Mouse (Mus musculus): ENCODE measurements around the gene Ano5.

Gene Ano5

DNA sequence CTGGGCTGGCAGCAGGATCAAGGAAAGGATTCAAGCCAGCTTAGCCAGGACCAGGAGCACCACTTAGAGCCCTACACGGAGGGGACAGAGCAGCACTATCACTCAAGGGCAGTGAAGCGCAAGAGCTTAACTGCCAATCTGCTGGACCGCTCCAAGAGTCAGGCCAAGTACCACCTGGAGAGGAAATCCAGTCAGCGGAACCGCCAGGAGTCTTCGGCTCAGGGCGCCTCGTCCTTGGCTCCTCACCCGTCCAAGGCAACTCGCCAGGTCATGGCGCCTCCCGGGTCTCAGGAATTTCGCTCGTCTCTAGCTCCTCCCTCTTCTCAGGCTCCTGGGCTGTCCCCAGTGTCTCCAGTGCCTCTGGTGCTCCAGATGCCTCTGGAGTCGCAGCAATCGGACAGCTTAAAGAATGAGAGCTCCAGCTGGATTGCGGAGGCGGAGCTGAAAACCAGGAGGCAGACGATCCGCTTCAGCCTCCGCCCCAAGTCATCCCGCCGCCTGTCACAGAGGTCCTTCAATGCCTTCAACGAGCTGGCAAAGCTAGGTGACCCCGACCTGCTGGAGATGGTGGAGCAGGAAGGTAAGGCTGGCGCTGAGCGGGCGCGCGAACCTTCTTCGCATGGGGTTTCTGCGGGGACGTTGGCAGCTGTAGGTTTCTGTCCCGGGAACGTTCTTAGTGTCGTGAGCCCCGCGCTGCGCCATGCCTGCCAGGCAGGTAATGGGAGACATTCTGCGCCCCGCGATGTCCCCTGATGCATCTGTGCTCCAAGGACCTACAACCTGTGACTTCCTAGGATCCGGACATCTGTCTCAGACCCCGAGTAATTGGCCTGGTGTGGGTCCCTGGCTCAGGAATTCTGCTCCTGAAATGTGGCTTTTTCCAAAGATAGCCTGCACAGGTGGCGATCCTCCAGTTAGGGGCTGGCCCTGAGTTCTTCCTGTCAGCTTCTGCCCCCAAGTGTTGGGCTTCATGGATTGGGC, at the start of gene Ano5:
Ano5 (plus strand) TSS at position 359 of the 981 bp plus-strand sequence.
- in situ Hi-C loops (cut with MboI; ENCODE audit: low sequenced_read_pairs), result no loop called here

DNA sequence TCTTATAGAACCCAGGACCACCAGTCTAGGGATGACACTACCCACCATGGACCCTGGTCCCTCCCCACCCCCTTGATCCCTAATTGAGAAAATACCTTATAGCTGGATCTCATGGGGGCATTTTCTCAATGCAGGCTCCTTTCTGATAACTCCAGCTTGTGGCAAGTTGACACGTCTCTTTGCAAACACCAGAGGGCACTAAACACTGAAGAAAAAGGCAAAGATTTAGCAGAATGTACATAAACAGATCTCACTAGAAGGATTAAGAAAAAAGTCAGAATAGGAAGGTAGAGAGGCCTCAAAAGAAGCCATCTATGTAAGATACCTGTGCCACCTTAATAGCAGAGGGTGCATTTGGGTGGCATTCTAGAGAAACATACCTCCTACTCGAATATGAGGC, 11.4 kb upstream of the Ano5 start:
- in situ Hi-C loops (cut with MboI; ENCODE audit: low sequenced_read_pairs), result no loop called here

DNA sequence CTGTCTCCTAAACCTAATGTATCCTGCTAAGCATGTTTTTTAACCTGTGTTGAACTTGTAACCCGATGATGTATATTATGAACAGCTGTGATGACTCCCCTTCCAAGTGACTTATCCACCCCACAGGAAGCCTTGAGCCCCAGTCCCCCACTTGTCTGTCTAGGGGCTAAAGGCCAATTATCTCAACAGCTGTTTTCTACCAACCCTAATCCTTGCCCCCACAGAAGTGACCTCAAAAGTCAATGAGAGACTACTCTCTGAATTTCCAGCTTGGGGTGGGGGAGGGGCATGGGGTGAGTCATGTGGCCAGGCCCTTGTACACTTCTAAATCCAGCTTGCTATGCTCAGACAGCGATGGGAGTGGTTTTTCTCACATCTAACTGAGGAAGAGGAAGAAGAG, 6.9 kb upstream of the Ano5 start:
- in situ Hi-C loops (cut with MboI; ENCODE audit: low sequenced_read_pairs), result no loop called here

DNA sequence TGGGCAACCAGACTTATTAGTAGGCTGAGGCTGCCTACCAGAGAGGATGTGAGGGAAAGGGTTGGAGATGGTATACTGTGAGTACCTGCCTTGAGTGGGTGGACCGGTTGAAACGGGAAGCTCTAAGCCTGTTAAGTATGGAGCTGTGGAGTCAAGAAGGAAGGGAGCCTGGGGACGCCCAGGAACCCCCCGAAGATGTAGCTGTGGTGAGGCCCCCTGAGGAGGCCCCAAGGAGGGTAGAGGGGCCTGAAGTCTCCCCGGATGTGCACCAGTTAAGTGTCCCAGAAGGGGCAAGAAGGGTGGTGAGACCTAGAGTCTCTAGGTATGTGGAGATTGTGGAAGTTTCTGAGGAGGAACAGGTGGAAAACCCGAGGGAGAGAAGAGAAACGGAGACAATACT, 682 bp upstream of the Ano5 start:
- in situ Hi-C loops (cut with MboI; ENCODE audit: low sequenced_read_pairs), result no loop called here

DNA sequence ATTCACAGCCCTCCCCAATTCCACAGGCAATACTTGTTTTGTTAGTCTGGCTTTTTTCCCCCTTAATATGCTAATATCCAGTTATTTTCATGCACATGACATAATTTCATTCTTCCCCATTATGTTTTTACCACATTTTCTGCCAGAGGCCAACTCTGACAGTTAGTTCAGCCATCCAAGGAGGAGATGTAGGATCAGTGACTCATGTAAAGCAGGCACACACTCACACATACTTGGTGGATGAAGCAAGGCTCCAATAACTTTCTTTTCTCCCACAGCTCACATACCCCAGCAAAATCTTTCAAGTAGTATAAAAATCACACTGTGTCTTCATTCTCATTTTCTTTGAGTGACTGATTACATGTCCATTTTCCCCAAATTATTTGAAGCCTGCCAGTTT, 28.5 kb downstream of the Ano5 start:
- in situ Hi-C loops (cut with MboI; ENCODE audit: low sequenced_read_pairs), result no loop called here

DNA sequence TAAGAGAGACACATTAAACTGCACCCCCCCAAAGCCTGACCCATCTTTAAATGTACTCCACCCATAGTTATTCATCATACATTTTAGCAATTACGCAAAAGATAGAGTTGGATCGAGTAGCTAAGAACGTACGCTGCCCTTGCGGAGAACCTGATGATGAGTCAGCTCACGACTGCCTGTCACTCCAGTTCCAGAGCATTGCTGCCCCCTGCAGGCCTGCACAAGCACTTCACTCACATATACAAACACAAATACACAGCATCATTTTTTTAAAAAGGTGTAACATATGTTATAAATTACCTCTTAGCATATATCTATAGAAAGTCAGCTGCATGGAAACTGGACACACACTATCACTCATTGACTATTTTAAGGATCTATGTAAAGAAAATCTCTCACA, 29.9 kb downstream of the Ano5 start:
- in situ Hi-C loops (cut with MboI; ENCODE audit: low sequenced_read_pairs), result no loop called here

DNA sequence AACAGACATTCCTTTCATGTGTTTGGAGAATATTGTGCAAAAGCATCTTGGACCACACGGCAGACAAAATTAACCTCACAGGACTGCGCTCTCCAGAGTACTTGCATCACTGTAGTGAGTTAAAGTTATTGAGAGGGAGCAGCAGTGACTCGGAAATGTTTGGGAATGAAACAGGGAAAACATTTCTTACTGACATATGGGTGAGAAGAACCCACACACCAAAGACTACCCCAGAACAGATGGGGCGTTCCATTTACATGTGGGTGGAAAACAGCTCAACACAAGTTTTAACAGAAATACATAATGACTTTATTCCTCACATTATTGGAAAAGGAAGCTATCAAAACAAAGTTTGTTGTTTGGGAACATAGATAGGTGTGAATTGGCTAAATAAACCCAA, 89.2 kb downstream of the Ano5 start:
- in situ Hi-C loops (cut with MboI; ENCODE audit: low sequenced_read_pairs), result no loop called here

DNA sequence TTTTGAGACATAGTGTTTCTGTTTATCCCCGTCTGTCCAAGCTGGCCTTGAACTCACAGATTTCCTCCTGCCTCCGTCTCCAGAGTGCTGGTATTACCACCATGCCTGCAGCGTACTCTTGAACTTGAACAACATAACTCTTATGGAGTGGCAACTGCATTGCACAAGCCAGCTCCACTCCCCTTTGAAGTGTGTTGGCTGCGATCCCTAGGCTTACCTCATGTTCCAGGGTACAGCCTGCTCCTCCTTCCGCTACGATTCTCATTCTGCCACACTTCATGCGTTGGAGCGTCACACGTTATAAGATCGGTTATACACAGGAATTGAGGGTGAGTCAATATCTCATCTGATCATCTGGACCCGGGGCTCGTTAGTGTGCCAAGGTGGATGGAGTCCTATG, 92.9 kb downstream of the Ano5 start:
- in situ Hi-C loops (cut with MboI; ENCODE audit: low sequenced_read_pairs), result no loop called here

DNA sequence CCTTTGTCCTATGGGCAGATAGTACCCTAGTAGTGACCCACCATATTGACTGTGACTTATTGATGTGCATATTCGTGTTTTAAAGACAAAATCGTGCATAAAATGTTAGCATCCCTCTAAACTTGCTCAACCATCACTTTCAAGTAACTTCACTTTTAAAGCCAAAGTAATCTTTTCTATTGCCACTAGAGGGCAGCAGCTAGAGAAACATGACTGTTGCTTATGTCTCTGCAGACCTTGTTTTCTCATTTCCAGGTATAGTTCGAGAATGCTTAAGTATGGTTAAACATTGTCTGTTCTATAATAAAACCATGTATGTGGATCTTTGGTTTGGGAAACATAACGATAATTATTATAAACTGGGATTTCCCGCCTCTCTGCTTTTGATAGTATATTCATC, 103.6 kb downstream of the Ano5 start:
- in situ Hi-C loops (cut with MboI; ENCODE audit: low sequenced_read_pairs), result no loop called here

DNA sequence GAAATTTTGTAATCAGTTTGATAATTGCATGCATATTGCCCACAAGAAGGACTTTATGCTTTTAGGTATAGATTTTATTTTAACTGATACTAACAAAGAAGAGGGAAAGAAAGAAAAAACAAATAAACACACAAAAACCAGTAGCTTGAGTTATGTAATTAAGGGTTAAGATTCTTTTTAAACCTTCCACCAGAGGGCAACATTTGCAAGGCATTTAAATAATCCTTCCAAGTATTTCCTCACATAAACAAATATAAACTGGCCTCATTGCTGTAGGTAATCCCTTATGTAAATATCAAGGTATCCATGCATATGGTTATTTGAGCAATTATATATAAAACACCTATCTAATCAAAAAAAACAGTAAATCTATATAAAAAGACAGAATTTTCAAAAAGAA, 107.1 kb downstream of the Ano5 start:
- in situ Hi-C loops (cut with MboI; ENCODE audit: low sequenced_read_pairs), result no loop called here

DNA sequence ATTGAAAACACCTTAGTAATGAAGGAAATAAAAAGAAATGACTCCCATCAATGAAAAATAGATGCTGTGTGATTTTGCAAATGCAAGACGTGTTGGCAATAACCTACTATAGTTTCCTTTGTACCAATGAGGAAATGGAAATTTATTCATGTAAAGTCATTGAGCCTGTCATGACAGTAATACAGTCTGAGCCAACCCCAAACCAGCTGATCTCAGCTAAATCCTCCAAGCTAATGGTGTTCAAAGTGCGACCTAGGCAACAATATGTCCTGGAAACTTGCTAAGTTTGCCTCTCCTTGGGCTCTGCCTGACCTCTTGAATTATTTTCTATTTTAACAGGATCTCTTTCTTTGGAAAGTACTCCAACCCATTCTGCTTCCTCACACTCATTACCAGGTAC, 107.6 kb downstream of the Ano5 start:
- in situ Hi-C loops (cut with MboI; ENCODE audit: low sequenced_read_pairs), result no loop called here

DNA sequence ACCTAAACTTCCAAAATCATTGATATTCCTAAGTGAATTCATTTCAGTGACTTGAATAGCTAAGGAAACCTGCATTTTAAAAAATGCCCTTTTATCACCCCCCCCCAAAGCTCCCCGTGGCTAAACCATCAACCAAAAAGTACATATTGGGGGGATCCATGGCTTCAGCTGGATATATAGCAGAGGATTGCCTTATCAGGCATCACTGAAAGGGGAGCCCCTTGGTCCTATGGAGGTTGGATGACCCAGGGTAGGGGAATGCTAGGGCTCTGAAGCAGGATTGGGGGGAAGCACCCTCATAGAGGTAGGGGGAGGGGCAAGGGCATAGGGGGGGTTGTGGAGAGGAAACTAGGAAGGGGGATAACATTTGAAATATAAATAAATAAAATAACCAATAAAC, 109.1 kb downstream of the Ano5 start:
- in situ Hi-C loops (cut with MboI; ENCODE audit: low sequenced_read_pairs), result no loop called here

DNA sequence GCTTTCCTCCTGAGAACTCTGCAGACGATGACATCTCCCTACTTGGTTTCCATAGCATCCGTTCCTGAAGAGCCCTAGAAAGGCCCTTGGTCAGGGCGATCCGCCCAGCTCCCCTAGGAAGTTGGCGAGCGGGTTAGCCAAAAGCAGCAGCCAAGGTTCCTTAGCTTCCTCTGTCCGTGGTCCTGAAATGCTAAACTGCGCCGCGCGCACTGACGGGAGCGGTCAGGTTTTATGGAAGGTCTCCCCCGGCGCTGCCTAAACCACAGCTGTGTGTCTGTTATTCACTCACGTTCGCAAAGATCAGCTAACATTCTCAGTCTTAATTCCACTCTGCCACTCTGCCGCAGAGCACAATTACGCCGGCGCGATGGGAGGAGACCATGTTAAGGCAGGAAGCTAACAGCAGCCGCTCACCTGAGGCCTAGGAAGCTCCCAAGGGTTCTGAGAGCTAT, 110.9 kb downstream of the Ano5 start, which contains the start of gene Slc17a6:
Slc17a6 (plus strand) TSS at position 313 of the 452 bp plus-strand sequence.
- in situ Hi-C loops (cut with MboI; ENCODE audit: low sequenced_read_pairs), result no loop called here

DNA sequence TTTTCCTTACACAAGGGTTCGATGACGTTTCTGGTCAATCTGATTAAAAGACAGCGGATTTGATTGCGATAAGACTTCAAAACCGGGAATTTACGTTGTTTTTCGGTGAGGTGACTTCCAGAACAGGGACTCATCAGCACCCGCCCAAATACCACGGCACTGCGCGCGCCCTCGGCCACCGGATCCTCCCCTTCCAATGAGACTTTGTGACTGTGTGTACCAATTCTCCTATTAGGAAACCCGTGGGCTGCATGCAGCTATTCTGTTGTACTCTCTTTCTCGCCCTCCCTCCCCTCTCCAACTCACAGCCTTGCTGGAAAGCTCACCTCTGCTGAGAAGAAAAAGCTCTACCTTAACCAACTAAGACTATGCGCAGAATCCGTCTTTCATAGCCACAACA, 111.4 kb downstream of the Ano5 start:
- in situ Hi-C loops (cut with MboI; ENCODE audit: low sequenced_read_pairs), result no loop called here

DNA sequence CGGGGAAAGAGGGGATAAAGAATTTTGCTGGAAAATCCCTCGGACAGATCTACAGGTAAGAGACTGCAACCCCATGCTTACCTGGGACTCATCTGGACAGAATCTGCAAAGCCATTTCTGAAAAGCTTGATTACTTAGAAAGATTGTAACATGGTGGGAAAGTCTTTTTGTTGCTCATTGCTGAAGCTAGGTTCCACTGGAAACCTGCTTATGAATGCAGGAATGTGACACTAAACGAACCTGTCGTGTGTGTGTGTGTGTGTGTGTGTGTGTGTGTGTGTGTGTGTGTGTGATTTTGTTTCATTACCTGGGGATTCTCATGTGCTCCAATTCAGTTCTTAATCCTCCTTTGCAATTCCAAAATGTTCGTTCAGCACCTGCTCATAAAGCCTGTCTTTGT, 111.8 kb downstream of the Ano5 start:
- in situ Hi-C loops (cut with MboI; ENCODE audit: low sequenced_read_pairs), result no loop called here

DNA sequence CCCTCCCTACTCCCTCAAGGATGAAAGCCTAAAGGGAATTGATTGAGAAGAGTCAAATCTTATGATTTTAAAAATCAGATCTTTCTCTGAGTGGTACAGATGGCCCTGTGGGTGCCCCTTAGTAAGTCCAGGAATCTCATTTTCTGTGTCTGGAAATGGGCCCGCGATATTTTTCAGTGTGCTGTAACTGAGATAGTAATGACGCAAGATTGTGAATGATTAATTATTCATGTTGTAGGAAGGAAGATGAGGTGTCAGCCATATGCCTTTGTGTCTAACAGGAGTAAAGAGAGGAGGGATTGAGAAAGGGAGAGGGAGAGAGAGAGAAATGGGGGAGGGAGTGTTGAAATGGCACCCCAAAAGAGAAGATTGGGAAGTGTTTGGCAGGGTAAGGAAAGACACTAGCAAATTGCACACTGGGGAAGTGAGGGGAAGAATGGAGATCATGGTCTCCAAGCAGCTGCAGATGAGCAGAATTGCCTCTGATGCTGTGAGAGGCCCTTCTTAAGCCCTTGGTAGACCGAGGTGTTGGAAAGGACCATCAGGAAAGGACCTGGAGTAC, 113.6 kb downstream of the Ano5 start:
- in situ Hi-C loops (cut with MboI; ENCODE audit: low sequenced_read_pairs), result no loop called here

DNA sequence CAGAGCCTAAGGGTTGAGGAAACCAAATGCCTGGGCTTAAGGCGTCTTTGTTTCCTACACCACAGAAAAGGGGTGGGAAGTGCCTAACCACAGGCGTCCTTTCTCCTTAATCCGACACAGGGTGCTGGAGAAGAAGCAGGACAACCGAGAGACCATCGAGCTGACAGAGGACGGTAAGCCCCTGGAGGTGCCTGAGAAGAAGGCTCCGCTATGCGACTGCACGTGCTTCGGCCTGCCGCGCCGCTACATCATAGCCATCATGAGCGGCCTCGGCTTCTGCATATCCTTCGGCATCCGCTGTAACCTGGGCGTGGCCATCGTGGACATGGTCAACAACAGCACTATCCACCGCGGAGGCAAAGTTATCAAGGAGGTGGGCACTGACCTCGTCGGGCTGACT, 114.3 kb downstream of the Ano5 start:
- in situ Hi-C loops (cut with MboI; ENCODE audit: low sequenced_read_pairs), result no loop called here

DNA sequence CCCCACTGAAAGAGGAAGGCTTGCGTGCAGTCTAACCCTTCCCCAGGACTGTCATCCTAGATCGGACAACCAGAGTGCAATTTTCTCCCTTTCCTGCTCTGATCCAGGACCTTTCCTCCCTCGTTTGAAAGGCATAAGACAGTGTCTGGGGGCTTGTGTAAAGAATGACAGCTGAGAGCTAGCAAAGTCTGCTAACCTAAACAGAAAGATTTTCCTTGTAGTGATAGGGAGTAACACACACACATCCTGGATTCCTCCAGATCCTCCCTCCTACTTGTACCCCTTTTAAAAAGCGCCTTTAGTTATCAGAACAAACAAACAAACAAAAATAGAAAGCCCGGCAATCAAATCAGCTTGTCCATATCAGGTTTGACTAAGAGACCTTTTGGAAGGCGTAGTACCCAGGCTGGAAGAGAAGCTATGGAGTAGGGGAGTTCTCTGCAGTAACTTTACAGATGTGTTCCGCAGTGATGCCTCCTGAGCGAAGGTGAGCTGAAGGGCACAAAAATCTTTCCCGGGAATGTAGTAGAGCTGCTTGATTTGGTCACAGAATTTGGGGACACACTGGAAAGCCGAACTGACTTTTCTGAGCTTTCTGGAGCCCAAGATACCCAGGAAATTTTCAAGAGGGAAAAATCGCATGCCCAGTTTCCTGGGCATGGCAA, 114.9 kb downstream of the Ano5 start:
- in situ Hi-C loops (cut with MboI; ENCODE audit: low sequenced_read_pairs), result no loop called here

DNA sequence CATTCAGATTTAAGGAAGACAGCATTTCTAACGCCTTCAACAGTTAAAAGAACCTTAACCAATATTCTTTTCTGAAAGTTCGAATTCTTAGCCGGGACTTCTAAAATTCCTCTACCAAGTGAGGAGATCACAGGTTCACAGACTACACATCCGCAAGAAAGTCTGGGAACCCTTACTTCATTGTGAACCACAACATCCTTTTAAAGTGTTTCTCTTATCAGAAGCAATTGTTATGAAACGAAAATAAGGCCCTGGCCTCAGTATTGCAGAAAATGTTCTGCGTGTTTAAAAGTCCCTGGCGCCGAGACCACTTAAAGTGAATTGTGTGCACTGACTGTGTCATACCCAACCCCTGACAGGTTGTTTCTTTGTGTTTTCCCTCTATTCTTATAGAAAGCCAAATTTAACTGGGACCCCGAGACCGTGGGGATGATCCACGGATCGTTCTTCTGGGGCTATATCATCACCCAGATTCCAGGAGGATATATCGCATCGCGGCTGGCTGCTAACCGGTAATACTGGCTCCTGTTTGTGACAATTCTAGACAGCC, 115.7 kb downstream of the Ano5 start:
- in situ Hi-C loops (cut with MboI; ENCODE audit: low sequenced_read_pairs), result no loop called here

DNA sequence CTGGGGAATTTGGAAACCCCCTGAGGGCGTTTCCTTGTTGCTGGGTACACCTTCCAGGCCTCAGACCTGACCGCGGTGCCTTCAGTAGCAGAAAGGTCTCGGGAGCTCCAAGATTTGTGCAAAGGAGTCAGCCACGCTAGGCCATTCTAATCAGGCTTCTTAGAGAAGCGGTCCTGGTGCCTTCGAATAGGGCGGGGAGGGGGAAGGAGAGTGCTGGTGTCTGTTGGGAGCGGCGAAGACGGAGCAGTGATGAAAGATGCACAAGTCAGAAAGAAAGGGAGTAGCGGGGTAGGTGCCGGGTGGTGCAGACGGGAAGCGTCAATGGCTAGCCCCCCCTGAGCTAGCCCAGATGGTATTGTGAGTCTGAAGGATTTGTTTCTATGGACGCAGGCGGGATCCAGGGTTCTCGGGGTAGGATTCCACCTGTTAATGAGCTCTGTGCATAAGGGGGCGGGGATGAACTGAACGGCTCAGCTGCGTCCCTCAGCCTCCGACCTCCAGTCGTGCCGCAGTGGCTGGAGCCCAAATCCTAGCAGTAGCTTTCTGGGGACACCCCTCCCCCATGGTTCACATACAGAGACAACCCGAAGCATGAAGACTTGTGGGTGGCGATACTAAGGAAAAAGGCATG, 116.3 kb downstream of the Ano5 start:
- in situ Hi-C loops (cut with MboI; ENCODE audit: low sequenced_read_pairs), result no loop called here

DNA sequence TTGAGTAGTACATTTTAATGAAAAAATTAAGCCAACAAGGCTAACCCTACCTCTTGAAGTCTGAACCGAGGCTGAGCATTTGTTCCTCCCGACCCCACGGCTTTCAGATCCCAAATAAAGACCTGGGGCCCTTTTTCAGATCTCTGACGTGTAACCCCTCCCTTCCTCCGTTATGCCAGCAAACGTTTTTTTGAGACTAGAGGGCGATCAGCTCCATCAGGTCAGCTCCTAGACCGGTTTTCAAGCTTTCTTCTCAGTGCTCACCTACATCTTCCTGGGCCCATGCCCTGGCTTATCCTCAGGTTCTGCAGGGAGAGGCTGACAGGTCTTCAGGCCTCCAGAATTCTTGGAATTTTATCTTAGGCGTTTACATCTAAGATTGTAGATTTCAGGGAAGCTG, 116.8 kb downstream of the Ano5 start:
- in situ Hi-C loops (cut with MboI; ENCODE audit: low sequenced_read_pairs), result no loop called here
